Mouse (Mus musculus) heart, adult 2 months (tissue): ENCODE measurements at regions not wholly inside any gene's neighbourhood (a gene's known extent, or its start where the extent isn't known, plus 50 kb on each side); places are given as distances from the start of the nearest gene placed in this dataset.

ENCODE experiments used
- CTCF ChIP-seq: fragments of 200-600 bp; IDR thresholded peaks from 2 replicates; pipeline ENCODE4 v1.8.1; 2022; ENCODE audit warnings: antibody characterized with exemption, mild to moderate bottlenecking, moderate library complexity
- EP300 ChIP-seq: fragments of 200-500 bp; IDR thresholded peaks from 2 replicates; pipeline ENCODE4 v1.6.1; 2011; ENCODE audit warnings: low read depth, low read length, control low read depth; ENCODE audit not compliant: insufficient read depth
- POLR2A ChIP-seq: fragments of 200-500 bp; IDR thresholded peaks from 2 replicates; pipeline ENCODE4 v1.6.1; 2011; ENCODE audit warnings: mild to moderate bottlenecking, low read depth, low read length, control low read depth; ENCODE audit not compliant: insufficient read depth

- no peak for TF ChIP-seq CTCF
- no peak for TF ChIP-seq POLR2A
- TF ChIP-seq EP300 = no peak
Measured at GRCm38 (mm10) chr3:104336867-104337266, 116.7 kb upstream of the Magi3 start.
